Mouse (Mus musculus) megakaryocyte, embryonic 14.5 days (primary cell): ENCODE data around the gene Gm49322. TPM values are rescaled to one million over a fixed set of nuclear protein-coding genes. Genes with fewer than 3 reads are reported as not detected.

Experiments
- H3K27me3 ChIP-seq: replicated peaks from 2 replicates; pipeline ENCODE3; 2012; ENCODE audit warnings: inconsistent platforms
- H3K36me3 ChIP-seq: replicated peaks from 2 replicates; pipeline ENCODE3; 2012; ENCODE audit warnings: low read length, inconsistent platforms, mixed read lengths
- H3K4me1 ChIP-seq: 2 replicates; pipeline ENCODE4 v1.6.1; 2012; ENCODE audit warnings: inconsistent platforms
- H3K4me3 ChIP-seq: replicated peaks from 2 replicates; pipeline ENCODE3; 2012; ENCODE audit warnings: moderate library complexity, mild to moderate bottlenecking, inconsistent platforms
- H3K9me3 ChIP-seq: 2 replicates; pipeline ENCODE4 v1.6.1; 2012; ENCODE audit warnings: inconsistent platforms
- FLI1 ChIP-seq: IDR thresholded peaks from 2 replicates; pipeline ENCODE4 v1.6.1; 2012; ENCODE audit warnings: low read length, inconsistent platforms, mixed read lengths
- GATA1 ChIP-seq: IDR thresholded peaks from 3 replicates; pipeline ENCODE4 v1.6.1; 2012; ENCODE audit warnings: mixed read lengths, low read length, inconsistent platforms, borderline replicate concordance
- polyA plus RNA-seq: library from polyadenylated mRNA; stranded (reverse); fragments of >175 nt; gene quantifications from 2 replicates; pipeline ENCODE4 v1.2.3, GENCODE M21; 2012; ENCODE audit warnings: low replicate concordance; ENCODE audit not compliant: insufficient read depth

The Gm49322 gene
- polyA plus RNA-seq, 1 experiment, result not detected

- Histone ChIP-seq H3K4me1 (peaks cover 80% of the 10 kb centered on the region), H3K36me3 (peaks cover 12% of the 10 kb centered on the region), H3K27me3 (no peaks in the 10 kb centered on the region), H3K9me3 (no peaks in the 10 kb centered on the region), H3K4me3 (no peak overlapping the region)
- no peak for TF ChIP-seq FLI1
- no peak for TF ChIP-seq GATA1
Measured at GRCm38 (mm10) chr10:80661149-80661548, 55.3 kb downstream of the Gm49322 start.

GRCm38 (mm10) chr10:80663485-80664196 is 57.8 kb downstream of the Gm49322 start:
- no peak for TF ChIP-seq GATA1
- no peak for TF ChIP-seq FLI1
- H3K4me3 ChIP-seq, result peak overlapping the region; percentile 59
- H3K4me1 ChIP-seq, result peaks cover 83% of the 10 kb centered on the region
- no peaks in the 10 kb centered on the region for H3K27me3 ChIP-seq
- H3K9me3 ChIP-seq, result no peaks in the 10 kb centered on the region
- H3K36me3 ChIP-seq, result peaks cover 37% of the 10 kb centered on the region

- Histone ChIP-seq H3K4me3 (peak overlapping the region; percentile 59), H3K9me3 (no peaks in the 10 kb centered on the region), H3K36me3 (peaks cover 44% of the 10 kb centered on the region), H3K4me1 (peaks cover 84% of the 10 kb centered on the region), H3K27me3 (no peaks in the 10 kb centered on the region)
- TF ChIP-seq GATA1 (no peak), FLI1 (no peak)
Measured at GRCm38 (mm10) chr10:80664197-80665015, 58.6 kb downstream of the Gm49322 start.

GRCm38 (mm10) chr10:80665016-80665380 is 59.2 kb downstream of the Gm49322 start:
- Histone ChIP-seq H3K4me3 (no peak overlapping the region), H3K4me1 (peaks cover 87% of the 10 kb centered on the region)

More at GRCm38 (mm10) chr10:80665016-80665380, 59.2 kb downstream of the Gm49322 start:
- H3K9me3 ChIP-seq, result no peaks in the 10 kb centered on the region
- H3K36me3 ChIP-seq, result peaks cover 50% of the 10 kb centered on the region
- H3K27me3 ChIP-seq, result no peaks in the 10 kb centered on the region
- no peak for TF ChIP-seq GATA1
- no peak for TF ChIP-seq FLI1

Other genes starting within 250 kb of the Gm49322 start
- not detected in 2 replicates for gene Plk5, start 249.6 kb upstream of the Gm49322 start, polyA plus RNA-seq
- 17.2 and 29.0 TPM in 2 replicates for gene Mex3d, start 218.4 kb upstream of the Gm49322 start, polyA plus RNA-seq
- gene Mbd3, start 206.5 kb upstream of the Gm49322 start, polyA plus RNA-seq, result 199 and 247 TPM in 2 replicates
- gene Uqcr11, start 199.2 kb upstream of the Gm49322 start, polyA plus RNA-seq, result 441 and 1,591 TPM in 2 replicates
- gene Tcf3, start 172.4 kb upstream of the Gm49322 start, polyA plus RNA-seq, result 168 and 304 TPM in 2 replicates
- not detected in 2 replicates for gene Onecut3, start 111.2 kb upstream of the Gm49322 start, polyA plus RNA-seq
- gene Atp8b3, start 66.9 kb upstream of the Gm49322 start, polyA plus RNA-seq, result 0.49 TPM in 1 of 2 replicates, not detected in the other
- 81.2 and 149 TPM in 2 replicates for gene Rexo1, start 44.5 kb upstream of the Gm49322 start, polyA plus RNA-seq
- 35.6 and 98.1 TPM in 2 replicates for gene Klf16, start 28.7 kb upstream of the Gm49322 start, polyA plus RNA-seq
- 581 and 2,064 TPM in 2 replicates for gene Abhd17a, start 15.7 kb upstream of the Gm49322 start, polyA plus RNA-seq
- 19.2 and 31.4 TPM in 2 replicates for gene Scamp4, start 3.1 kb upstream of the Gm49322 start, polyA plus RNA-seq
- 5.7 and 13.7 TPM in 2 replicates for gene Adat3, start 3.1 kb upstream of the Gm49322 start, polyA plus RNA-seq
- 476 and 617 TPM in 2 replicates for gene Csnk1g2, start 16.8 kb downstream of the Gm49322 start, polyA plus RNA-seq
- gene Btbd2, start 51.0 kb downstream of the Gm49322 start, polyA plus RNA-seq, result 91.6 and 121 TPM in 2 replicates
- gene Mknk2, start 72.1 kb downstream of the Gm49322 start, polyA plus RNA-seq, result 472 and 996 TPM in 2 replicates
- gene Mob3a, start 96.0 kb downstream of the Gm49322 start, polyA plus RNA-seq, result 61.8 and 135 TPM in 2 replicates
- gene Izumo4, start 96.2 kb downstream of the Gm49322 start, polyA plus RNA-seq, result 19.4 and 27.8 TPM in 2 replicates
- 10.9 and 24.8 TPM in 2 replicates for gene Ap3d1, start 136.2 kb downstream of the Gm49322 start, polyA plus RNA-seq
- 35.3 and 88.7 TPM in 2 replicates for gene Dot1l, start 149.2 kb downstream of the Gm49322 start, polyA plus RNA-seq
- gene Sf3a2, start 192.2 kb downstream of the Gm49322 start, polyA plus RNA-seq, result 413 and 1,110 TPM in 2 replicates
- 184 and 251 TPM in 2 replicates for gene Plekhj1, start 192.6 kb downstream of the Gm49322 start, polyA plus RNA-seq
- 1.1 and 5.5 TPM in 2 replicates for gene Amh, start 199.2 kb downstream of the Gm49322 start, polyA plus RNA-seq
- not detected in 2 replicates for gene Jsrp1, start 207.5 kb downstream of the Gm49322 start, polyA plus RNA-seq
- 2,272 and 5,289 TPM in 2 replicates for gene Oaz1, start 220.6 kb downstream of the Gm49322 start, polyA plus RNA-seq
- gene Lingo3, start 238.0 kb downstream of the Gm49322 start, polyA plus RNA-seq, result 0.04 TPM in 1 of 2 replicates, not detected in the other
- 6.8 and 219 TPM in 2 replicates for gene Lsm7, start 249.2 kb downstream of the Gm49322 start, polyA plus RNA-seq
- gene Sppl2b, start 249.3 kb downstream of the Gm49322 start, polyA plus RNA-seq, result 33.4 and 118 TPM in 2 replicates